Mouse (Mus musculus) MN1 (cell line): ENCODE measurements at regions not wholly inside any gene's neighbourhood (a gene's known extent, or its start where the extent isn't known, plus 50 kb on each side); places are given as distances from the start of the nearest gene placed in this dataset.

Experiments
- DNase-seq: peaks from one replicate; pipeline ENCODE4 v3.0.0-alpha.2; 2016; ENCODE audit warnings: low spot score

GRCm38 (mm10) chr4:89000855-89001254 is 120.9 kb upstream of the Ifne start:
- no peak for DNase-seq

DNA sequence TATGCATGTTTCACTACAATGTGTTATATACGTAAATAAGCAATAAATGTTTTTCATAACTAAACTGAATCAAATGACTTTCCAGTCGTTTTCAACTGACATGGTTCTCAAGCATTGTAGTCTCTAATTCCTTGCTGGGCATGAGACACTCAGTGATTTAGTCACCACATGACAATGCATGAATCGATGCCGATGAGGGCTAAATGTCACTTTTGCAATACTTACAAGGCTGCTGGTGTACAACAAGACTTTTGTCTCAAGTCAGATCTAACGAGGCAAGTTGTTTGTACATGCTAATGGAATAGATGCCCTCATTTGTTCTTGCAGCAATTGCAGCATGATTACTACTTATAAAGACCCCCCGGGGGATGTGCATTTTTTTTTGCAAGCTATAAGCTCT is 120.2 kb upstream of the Ifne start:
- DNase-seq, result no peak

- no peak for DNase-seq
Observed at GRCm38 (mm10) chr4:88998286-88998685, 118.3 kb upstream of the Ifne start.

- no peak for DNase-seq
Observed at GRCm38 (mm10) chr4:88995129-88995919, 115.3 kb upstream of the Ifne start.

GRCm38 (mm10) chr4:88994486-88994885 is 114.5 kb upstream of the Ifne start:
- no peak for DNase-seq

GRCm38 (mm10) chr4:88992498-88992897 is 112.5 kb upstream of the Ifne start:
- no peak for DNase-seq

GRCm38 (mm10) chr4:88988363-88988762 is 108.4 kb upstream of the Ifne start:
- no peak for DNase-seq

DNA sequence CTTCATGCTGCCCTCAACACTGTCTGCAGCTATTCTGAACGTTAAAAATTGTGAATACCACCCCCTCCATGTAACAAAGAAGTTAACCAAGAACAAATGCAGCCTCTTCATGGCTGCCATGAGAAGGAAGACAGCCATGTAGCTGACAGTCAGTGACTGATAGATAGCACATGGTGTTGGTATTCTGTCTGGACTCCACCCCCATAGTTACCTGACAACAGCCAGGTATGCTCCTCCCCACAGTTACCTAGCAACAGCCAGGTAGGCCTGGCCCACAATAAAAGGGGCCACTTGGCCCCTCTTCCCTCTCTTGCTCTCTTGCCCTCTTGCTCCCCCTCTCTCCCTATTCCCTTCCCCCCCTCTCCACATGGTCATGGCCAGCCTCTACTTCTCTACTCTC is 107.1 kb upstream of the Ifne start:
- DNase-seq, result no peak

DNA sequence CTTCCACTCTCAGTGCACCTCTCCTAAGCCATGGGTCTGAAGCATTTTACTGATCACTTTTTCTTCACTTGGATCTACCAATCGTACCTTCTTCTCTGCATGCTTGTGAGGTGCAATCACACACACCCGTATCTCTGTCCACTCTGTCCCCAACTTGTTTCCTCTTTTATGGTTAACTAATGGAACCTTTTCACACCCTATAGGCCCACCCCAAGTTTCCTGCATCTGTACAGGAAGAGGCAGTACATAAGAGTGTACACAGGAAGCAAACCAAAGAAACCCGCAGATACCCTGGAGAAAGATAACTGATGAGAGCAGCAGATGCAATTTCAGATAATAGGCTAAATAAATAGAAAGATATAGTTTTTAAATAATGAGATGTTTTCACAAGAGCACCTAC is 102.5 kb upstream of the Ifne start:
- no peak for DNase-seq

DNA sequence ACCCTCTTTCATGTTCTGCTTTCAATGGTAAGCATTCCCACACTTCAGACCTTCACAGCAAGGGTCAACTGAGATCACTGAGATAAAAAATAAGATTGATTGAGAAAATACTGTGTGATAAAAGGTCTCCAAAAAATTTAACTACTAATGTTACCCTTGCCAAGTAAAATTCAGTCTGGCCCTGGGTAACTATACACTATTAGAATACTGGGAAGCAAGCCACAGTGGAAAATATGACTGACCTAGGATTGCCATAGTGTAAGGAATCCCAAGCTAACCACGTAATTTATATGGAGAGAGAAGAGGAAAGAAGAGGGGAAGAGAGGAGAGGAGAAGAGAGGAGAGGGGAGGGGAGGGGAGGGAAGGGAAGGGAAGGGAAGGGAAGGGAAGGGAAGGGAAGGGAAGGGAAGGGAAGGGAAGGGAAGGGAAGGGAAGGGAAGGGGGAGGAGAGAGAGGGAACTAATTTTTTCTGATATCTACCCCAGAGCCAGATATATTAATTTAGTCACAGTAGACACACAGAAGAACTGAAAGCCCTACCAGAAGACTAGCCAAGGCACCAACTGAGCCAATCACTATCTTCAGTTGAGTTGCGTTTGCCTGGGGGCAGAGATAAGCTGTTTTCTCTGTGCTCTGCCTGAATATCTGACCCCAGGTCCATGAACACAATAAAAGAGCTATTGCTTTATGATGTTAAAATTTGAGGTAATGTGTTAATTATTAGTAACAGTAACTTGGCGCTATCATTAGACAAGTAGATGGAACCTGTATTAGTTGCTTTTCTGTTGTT is 97.3 kb upstream of the Ifne start:
- no peak for DNase-seq

DNA sequence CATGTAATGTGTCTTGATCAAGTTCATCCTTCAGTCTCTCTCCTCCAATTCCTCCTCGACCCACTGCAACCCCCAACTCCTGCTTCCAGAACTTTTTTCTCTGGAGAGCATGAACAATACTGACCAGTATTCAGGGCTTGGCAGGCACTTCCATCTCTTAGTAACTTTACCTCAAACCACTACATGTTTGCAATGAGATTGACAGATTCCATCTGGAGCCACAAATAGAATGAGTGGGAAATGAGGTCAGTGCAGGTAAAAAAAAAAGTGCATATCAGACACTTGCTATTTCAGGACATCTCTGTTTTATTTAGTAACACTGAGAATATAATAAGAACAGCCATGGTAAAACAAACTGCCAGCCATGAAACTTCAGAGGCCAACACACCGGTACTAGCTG is 94.5 kb upstream of the Ifne start:
- no peak for DNase-seq

GRCm38 (mm10) chr4:88969134-88969841 is 89.3 kb upstream of the Ifne start:
- no peak for DNase-seq

DNA sequence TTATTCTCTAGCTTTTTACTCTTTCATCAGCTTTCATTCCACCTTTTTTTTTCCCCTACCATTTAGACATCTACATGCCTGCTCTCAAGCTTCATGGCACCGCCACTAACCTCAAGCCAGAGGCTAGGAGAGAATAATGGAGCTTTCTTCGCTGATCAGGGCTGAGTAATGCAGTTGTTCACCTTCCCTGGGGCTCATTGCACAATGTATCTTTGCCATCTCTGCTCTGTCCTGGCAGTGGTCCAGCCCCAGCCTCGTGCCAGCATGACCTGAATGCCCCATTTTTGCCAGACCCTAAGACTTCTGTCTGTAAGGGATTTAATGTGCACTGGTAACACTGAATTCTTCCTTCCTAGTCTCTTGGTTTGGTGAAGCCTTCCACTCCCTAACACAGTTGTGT is 79.6 kb upstream of the Ifne start:
- peak; percentile 22 for DNase-seq

GRCm38 (mm10) chr4:88956605-88957004 is 76.6 kb upstream of the Ifne start:
- no peak for DNase-seq

DNA sequence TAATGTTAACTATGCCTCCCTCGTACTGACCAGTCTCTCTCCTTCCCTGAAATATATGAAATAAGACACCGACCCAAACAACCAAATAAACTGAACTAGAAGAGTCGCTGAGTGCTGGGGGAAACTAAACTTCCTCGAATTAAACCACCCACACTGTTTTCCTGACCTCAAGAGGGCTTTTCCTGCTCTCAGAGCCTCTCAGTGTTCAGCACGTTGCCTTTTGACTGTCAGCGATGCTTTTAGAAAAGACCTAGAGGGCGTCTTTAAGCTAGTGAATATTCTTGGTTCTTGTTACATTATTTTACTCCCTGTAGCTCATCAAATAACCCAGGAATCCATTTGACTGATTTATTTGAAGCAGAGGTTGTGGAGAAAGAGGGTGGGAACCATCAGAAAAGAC is 76.2 kb upstream of the Ifne start:
- no peak for DNase-seq

- no peak for DNase-seq
Observed at GRCm38 (mm10) chr4:88955571-88955970, 75.6 kb upstream of the Ifne start.

GRCm38 (mm10) chr4:88954045-88954444 is 74.0 kb upstream of the Ifne start:
- no peak for DNase-seq

- no peak for DNase-seq
Observed at GRCm38 (mm10) chr4:88951034-88951336, 71.0 kb upstream of the Ifne start.

- DNase-seq, result no peak
Observed at GRCm38 (mm10) chr4:88950181-88951033, 70.4 kb upstream of the Ifne start.

DNA sequence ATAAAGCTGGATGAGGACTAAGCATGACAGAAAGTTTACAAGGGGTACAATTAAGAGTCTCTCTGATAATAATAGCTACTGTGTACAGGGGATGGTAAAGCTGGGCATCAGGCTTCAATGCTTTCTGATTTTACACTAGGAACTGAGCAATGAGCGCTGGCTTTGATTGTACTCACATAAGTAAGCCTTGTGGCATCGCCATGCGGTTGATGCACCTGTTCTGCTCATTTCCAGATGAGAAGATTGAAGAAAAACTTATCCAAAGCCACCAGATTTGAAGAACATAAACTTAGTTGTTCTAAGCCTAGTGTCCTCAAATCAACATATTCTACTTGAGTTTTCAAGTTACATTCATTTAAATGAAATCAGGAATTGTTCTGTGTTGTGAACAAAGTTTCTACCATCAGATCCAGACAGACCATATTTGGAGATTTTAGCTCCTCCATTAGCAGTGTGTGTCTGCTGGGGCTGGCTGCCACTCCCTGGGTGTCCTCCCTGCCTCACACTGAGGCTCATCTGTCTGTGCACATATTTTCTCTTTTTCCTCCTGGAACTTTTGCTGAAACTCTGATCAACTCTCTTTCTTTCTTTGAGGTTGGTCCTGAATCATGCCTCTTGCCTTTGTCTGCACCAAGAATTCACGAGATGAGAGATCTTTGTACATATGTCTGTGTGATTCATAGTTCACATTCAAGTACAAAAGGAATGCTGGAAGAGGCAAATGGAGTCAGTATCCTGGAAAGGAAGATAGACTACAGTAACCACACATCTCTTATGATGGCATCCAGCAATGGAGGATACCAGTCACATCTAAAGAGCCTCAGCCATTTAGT is 68.2 kb upstream of the Ifne start:
- DNase-seq, result no peak

- DNase-seq, result no peak
Observed at GRCm38 (mm10) chr4:88941955-88942354, 62.0 kb upstream of the Ifne start.
